Mouse (Mus musculus): ENCODE data around the gene Tmem97.

DNA sequence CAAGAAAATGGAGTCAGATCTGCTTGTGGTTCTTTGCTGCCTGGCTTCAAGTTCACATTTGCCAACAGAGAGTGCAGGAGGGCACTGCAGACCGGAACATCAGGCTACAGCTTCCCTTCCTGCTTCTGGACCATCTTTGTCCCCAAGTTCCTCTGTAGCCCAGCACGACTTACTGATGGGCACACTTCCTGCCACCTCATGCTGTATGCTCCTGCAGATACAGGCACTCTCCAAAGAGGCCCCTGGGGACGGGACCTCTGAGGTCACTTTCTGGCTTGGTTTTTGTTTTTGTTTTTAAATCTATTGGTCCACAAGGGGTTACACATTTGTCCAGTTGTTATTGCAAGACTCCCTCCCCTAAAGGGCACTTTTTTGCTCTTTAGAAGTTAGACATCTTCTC is 19.2 kb upstream of the Tmem97 start:
- TF ChIP-seq CTCF (IDR thresholded peaks at IDR 0.05; ENCODE audit: low read depth) (no peak), EP300 (IDR thresholded peaks at IDR 0.05; ENCODE audit: low read depth) (no peak)
